Mouse (Mus musculus): Measurements from ENCODE around the gene Nav2.
A peak's percentile ranks its signal among the peaks of the same experiment; 100 is the strongest.

The Nav2 gene

GRCm38 (mm10) chr7:49415716-49416115, 507.2 kb downstream of the Nav2 start:
- no peak for DNase-seq

GRCm38 (mm10) chr7:49418841-49419240, 510.3 kb downstream of the Nav2 start:
- DNase-seq, result no peak

- peak; percentile 16 for DNase-seq
These were observed 511.8 kb downstream of the Nav2 start for GRCm38 (mm10) chr7:49420139-49420802.

GRCm38 (mm10) chr7:49421261-49421660, 512.7 kb downstream of the Nav2 start:
- no peak for DNase-seq

GRCm38 (mm10) chr7:49423943-49424342, 515.4 kb downstream of the Nav2 start:
- DNase-seq, result no peak

GRCm38 (mm10) chr7:49426060-49426459, 517.5 kb downstream of the Nav2 start:
- DNase-seq, result peak; percentile 62

- DNase-seq, result peak; percentile 58
These were observed 519.3 kb downstream of the Nav2 start for GRCm38 (mm10) chr7:49427843-49428242.

GRCm38 (mm10) chr7:49428947-49429346, 520.4 kb downstream of the Nav2 start:
- DNase-seq, result no peak

GRCm38 (mm10) chr7:49430808-49431207, 522.3 kb downstream of the Nav2 start:
- DNase-seq, result no peak

GRCm38 (mm10) chr7:49433945-49434344, 525.4 kb downstream of the Nav2 start:
- DNase-seq, result no peak

- DNase-seq, result peak; percentile 16
These were observed 528.0 kb downstream of the Nav2 start for GRCm38 (mm10) chr7:49436492-49436891.

- peak; percentile 51 for DNase-seq
These were observed 529.4 kb downstream of the Nav2 start for GRCm38 (mm10) chr7:49437901-49438300.

- peak; percentile 65 for DNase-seq
These were observed 530.6 kb downstream of the Nav2 start for GRCm38 (mm10) chr7:49439136-49439535.

- DNase-seq, result no peak
These were observed 531.9 kb downstream of the Nav2 start for GRCm38 (mm10) chr7:49440333-49440969.

- DNase-seq, result no peak
These were observed 533.7 kb downstream of the Nav2 start for GRCm38 (mm10) chr7:49442174-49442573.

- no peak for DNase-seq
These were observed 540.1 kb downstream of the Nav2 start for GRCm38 (mm10) chr7:49448580-49448979.

GRCm38 (mm10) chr7:49450261-49451141, 542.0 kb downstream of the Nav2 start:
- DNase-seq, result no peak

- no peak for DNase-seq
These were observed 542.7 kb downstream of the Nav2 start for GRCm38 (mm10) chr7:49451240-49451639.

GRCm38 (mm10) chr7:49452274-49452673, 543.8 kb downstream of the Nav2 start:
- DNase-seq, result no peak

- DNase-seq, result no peak
These were observed 546.1 kb downstream of the Nav2 start for GRCm38 (mm10) chr7:49454601-49455000.

GRCm38 (mm10) chr7:49456148-49456547, 547.6 kb downstream of the Nav2 start:
- peak; percentile 70 for DNase-seq

GRCm38 (mm10) chr7:49457398-49457797, 548.9 kb downstream of the Nav2 start:
- DNase-seq, result no peak

GRCm38 (mm10) chr7:49457890-49458289, 549.4 kb downstream of the Nav2 start:
- DNase-seq, result no peak

Measured in lung, postnatal 10 days (tissue).